Mouse (Mus musculus) gastrocnemius, postnatal 36 days (tissue): ENCODE measurements around the gene Arrdc2. TPM values are rescaled to one million over a fixed set of nuclear protein-coding genes. Genes with fewer than 3 reads are reported as not detected.

Experiments used
- DNase-seq, 2 experiments: peaks; one replicate each; pipeline ENCODE4 v3.0.0; 2022
- intact Hi-C: fragments of 180-260 bp; cut with DNase I; formaldehyde crosslinking; loops from one replicate; pipeline ENCODE4 v1.15.1; 2025
- total RNA-seq, 2 experiments: library from RNA; stranded (reverse); gene quantifications; 2 replicates each; pipeline ENCODE4 v1.2.3; 2021

The Arrdc2 gene
- total RNA-seq, 2 experiments from 2014 or later, result 47.9 to 92.8 TPM

DNA sequence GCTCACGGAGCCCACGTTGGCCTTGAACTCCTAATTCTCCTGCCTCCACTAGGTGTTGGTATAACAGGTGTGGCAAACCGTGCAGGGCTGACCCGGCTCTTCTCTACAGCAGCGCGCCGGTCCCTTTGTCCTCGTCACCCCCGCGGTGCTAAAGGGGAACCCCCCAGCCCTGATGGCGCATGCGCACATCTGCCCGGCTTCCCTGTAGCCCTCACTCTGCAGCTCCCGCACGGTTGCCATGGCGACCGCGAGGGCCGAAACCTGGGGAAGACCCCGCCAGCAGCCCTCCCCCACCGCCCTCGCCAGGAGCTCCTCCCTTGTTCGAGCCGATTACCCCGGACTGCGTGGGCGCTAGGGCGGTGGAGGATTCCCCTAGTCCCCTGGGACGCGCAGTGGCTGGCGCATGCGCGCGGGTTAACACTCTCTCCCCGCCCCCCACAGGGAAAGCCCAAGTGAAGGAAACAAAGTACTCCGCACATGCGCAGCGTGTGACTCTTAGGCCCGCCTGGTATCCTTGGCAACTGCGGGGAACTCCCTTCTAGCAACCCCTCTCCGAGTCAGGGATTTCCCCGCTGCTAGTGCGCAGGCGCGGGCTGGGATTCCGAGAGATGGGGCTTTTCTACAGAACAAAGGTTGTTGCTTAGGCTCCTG lies 26.0 kb upstream of the Arrdc2 start:
- DNase-seq, result peak; percentile 98
- intact Hi-C loops, result no loop called here

DNA sequence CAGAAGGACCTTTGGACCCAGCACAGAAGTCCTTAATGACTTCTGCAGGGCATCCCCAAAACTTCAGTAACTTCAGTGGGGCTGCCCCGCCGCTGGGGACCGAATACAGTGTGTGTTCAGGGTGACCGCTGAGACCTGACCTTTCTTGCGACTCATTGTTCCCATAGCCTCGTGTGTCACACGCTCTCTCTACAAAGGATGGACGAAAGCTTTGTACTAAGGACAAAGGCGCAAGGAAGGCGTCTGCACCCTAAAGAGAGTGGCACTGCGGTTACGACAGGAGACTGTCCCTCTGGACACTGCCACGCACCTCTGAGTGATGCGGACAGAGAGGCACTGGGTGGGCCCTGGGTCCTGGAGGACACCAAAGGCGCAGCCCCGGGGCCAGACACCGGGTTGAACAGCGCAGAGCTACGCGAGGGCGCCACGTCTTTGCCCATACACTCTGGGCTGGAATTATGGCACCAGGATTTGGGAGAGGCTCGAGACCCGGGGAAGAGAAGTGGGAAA lies 25.2 kb upstream of the Arrdc2 start:
- no peak for DNase-seq
- intact Hi-C loops, result no loop called here

DNA sequence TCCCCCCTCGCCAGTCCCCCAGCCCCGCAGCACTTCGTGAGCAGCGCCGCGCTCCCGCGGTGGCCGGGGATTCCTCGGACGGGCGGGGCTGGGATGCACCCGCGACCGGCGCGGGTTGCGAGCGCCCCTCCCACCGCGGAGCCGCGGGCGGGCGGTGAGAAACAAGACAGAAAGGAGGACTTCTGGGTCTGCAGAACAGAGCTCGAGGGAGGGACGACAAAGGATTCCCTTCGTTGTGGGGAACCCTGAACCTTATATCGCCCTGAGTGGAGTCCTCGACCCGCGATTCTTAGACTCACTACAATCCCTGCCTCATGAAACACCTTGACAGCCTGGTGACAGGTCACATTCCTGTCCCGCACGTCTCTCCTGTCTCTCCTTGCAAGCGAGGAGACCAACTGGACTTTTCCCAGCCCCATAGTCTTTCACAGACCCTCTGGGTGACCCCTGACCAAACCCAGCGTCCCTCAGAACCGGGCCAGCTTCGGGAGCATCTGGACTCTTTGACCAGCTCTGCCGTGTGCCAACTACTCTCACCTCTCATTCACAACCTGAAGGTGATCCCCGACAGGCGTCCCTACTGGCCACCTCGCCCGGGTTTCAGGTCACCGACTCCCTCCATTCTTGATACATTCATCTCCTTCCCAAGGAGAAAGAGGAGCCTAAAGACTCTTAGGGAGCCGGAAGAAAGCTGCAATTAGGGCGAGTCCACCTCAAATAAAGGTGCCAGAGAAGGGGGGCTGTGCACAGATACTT lies 24.6 kb upstream of the Arrdc2 start:
- intact Hi-C loops, result no loop called here
- DNase-seq, result peak in 1 of 2 experiments; percentile 3

DNA sequence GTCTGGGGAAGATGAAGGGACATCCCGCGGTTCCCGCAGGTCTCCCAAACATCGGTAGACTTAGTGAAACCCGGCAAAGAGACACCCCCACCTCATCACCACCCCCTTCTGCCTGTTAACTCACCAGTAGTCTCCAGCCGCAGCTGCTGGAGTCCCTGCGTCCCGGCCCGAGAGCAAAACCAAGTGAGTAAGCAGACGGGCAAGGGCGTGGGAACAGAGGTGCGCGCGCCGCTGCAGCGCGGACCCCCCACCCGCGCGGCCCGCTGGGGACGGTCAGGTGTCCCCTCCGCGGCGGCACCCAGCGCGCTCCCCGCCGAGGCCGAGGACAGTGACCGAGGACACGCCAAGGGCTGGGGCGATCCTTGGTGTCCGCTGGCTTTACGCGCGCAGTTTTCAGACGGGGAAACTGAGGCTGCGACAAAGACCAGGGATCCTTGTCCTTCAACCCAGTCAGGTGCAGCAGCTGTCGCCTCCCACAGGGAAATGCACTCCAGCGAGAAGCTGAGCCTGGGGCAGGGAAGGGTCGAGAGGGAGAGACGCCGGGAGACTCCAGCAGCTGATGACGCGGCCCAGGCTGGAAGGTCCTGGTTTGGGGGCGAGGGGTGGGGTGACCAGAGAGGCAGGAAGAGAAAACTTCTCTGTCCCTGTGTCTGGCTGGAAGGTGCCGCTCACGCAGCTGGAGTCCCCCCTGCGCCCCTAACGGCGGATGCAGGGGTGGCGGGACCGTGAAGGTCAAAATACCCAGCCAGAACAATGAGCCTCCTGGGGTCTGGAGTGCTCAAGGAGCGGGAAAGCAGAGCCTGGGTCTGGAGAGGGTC lies 23.5 kb upstream of the Arrdc2 start, which contains the start of gene Kcnn1:
Gene Kcnn1, minus strand, starts transcription at position 435 of the 818 bp plus-strand sequence.
- intact Hi-C loops, result no loop called here
- no peak for DNase-seq

DNA sequence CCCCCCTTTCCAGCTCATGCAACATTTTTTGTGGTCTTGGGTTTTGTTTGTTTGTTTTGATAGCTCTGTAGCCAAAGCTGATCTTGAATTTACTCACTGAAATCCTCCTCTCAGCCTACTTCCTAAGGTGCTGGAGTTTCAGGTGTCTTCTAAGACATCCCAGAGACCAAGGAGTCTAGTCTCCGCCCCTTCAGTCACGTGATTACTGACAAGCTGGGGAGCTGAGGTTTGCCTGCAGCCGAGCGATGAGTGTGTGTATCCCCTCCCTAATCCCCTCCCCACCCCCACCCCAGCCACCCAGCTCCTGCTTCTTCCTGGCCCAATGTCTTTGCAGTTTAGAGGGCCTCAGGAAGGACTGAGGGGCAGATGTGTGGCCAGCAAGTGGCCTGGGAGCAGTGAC lies 18.0 kb upstream of the Arrdc2 start:
- intact Hi-C loops, result no loop called here
- no peak for DNase-seq

DNA sequence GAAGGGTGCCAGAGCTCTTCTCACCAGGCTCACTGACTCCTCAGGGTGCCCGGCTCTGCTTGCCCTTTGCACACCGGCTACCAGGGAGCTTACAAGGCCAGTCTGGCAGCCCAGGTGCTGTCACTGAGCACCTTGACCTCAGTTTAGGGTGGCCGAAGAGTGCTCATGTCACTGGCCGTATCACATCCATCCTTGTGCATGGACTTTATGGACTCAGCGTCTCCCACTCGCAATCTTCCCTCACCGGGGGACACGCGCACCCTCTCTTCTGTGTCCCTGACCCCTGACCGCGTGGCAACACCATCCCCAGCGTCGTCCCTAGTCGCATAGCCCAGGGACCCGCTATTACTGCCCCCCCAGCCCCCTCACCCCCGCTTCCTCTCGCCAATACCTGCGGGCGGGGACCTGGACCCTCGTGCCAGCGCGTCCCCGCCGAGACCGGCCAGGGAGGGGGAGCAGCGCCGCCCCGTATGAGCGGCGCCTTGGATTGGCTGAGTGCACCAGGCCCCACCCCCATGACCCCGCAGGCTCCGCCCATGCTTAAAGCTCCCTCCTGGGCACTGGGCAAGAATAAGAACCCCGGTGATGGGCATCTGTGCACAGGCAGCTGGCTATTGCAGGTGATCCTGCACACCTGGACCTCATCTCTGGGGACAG lies 17.1 kb upstream of the Arrdc2 start:
- intact Hi-C loops, result no loop called here
- DNase-seq, result peak; percentile 71 to 76

DNA sequence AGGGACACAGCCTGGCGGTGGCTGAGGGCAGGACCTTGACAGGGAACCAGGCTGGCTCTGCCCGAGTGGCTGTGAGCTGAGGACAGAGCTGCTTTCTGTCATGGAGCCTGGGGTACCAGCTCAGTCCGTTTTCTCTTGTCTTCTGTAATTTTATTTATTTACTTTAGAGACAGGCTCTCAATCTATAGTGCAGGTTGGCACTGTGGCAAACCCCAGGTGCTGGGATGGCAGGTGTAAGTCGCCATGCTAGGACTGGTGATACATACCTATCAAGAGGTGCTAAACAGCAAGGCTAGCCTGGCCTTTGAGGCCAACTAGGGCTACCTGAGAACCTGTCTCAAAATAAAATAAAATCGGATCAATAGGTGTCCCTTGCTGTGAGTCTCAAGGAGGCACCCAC lies 16.5 kb upstream of the Arrdc2 start:
- intact Hi-C loops, result no loop called here
- no peak for DNase-seq

DNA sequence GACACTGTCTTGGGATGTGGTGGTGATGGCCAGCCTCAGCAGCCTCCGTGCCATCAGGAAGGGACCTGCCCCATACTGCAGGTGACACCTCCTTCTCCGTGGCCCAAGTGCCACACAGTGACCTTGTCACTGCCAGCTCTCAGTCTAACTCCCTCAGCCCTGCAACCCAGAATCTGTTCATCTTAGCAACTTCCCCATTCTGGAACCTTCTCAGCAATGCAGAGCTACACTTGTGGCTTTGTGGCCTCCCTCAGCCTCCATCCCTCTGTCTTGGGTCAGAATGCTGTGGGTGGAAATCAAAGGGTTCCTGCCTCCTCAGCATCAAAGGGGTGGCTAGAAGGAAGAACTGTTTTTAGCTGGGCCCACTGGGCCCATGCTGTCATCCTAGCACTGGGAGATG lies 14.3 kb upstream of the Arrdc2 start:
- no peak for DNase-seq
- intact Hi-C loops, result no loop called here

DNA sequence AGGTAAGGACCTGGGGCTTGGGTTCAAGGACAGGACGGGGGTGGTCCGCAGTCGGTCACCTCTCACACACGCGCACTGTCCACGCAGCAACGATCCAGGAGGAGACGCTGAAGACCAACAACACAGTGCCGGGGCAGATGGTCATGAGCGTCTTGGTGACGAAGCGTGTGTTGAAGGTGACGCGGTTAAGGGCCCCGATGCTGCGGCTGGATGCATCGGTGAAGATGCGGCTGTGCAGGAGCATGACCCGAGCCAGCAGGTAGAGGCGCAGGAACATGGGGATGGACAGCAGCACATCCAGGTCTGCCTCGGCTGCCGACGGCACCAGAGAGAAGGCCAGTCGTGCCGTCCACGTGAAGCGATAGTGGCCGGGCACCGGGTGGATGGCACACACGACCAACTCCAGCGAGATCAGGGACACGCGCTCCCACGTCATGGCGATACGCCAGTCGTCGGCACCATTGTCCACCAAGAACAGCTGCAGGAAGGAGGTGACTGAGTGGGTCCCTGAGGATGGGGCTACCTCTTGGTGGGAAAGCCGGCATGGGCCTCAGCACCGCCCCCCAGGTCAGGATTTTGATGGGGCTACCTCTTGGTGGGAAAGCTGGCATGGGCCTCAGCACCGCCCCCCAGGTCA lies 13.2 kb upstream of the Arrdc2 start:
- intact Hi-C loops, result no loop called here
- DNase-seq, result no peak

DNA sequence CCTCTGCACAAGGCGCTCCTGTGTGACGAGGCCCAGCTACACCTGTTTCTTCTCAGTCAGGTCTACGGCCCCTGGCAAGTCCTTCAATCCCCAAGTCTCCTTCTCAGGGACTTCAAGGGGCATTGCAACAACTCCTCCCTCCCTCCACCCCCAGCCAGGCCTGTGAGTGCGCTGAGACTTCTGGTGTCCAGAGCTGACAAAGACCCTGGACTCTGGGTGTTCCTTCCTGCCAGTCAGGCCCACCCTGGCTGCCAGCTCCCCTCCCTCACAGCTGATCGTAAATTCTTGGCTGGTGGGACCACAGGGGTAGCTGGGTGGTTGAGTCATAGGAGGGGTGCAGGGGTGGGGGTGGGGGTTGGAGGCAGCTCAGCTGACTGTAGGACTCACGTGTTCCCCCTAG lies 12.3 kb upstream of the Arrdc2 start:
- intact Hi-C loops, result no loop called here
- DNase-seq, result no peak

DNA sequence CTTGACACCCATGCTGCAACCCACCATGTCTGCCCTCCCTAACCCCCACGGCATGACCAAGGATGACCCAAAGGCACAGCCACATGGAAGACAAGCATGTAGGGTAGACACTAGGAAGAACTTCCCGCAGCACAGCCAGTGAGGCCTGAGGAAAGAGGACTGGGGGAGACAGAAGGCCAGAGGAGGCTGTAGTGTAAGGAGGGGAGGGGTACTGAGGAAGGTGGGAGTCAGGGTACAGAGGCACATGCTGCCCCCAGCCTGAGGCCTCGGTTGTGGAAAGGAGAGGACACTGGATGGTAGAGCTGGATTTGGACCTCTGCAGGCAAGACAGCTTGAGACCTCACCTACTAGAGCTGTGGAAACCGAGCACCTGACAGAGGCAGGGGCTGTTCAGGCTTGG lies 11.4 kb upstream of the Arrdc2 start:
- intact Hi-C loops, result no loop called here
- no peak for DNase-seq

DNA sequence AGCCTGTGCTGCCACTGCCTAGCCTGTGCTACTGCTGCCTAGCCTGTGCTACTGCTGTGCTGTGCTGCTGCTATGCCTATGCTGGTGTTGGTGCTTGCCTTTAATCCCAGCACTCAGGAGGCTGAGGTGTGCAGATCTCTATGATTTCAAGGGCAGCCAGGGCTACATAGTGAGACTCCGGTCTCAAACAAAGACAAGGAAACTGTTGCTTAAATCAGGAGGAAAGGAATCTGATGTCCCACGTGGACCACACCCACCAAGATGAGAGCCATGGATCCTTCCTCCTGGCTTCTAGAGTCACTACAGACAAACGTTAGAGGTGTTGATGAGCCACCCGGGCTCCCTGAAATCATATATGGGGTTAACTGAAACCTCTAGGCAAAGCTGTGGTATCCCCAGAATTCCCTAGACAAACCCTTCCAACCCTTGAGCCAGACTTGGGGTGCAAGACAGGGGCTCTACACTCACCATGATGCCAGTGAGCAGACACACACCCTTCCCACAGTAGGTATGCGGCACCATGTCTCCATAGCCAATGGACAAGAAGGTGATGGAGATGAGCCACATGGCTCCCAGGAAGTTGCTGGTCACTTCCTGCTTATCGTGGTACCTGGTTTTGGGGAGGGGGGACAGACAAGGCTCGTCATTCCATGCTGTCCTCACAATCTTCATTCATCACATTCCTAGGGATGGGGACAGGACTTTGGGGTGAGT lies 10.8 kb upstream of the Arrdc2 start:
- intact Hi-C loops, result no loop called here
- no peak for DNase-seq

DNA sequence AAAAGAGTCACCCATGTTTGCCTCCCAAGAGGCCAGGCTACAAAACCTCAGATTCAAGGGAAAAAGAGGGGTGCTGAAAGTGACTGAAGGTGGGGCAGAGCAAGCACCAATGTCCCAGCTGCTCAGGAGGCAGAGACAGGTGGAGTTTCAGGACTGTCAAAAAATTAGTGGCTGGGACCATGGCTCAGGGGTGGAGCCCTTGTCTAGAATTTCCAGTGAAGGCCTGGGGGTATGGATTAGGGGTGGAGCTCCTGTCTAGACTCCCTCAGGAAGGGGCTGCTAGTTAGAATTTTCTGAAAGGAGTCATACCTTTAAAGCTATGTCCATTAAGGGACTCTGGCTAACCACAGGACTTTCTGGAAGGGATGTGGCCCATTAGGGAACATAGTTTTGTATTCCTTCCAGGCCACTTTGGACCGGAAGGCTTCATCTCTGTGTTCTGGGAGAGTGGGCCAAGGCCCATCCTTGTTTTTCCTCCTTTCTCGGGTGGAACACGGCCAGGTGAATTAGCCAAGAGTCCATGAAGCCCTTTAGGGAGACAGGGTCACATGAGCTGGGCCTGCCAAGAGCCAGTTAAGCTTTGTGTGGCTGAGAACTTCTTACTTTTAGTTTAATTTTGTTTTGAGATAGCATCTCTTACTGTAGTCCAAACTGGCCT lies 9.9 kb upstream of the Arrdc2 start:
- intact Hi-C loops, result loop anchor here (5.0 kb wide), 1 partner anchor 37 kb away; no protein-coding TSS in a partner anchor
- peak in 1 of 2 experiments; percentile 71 for DNase-seq

DNA sequence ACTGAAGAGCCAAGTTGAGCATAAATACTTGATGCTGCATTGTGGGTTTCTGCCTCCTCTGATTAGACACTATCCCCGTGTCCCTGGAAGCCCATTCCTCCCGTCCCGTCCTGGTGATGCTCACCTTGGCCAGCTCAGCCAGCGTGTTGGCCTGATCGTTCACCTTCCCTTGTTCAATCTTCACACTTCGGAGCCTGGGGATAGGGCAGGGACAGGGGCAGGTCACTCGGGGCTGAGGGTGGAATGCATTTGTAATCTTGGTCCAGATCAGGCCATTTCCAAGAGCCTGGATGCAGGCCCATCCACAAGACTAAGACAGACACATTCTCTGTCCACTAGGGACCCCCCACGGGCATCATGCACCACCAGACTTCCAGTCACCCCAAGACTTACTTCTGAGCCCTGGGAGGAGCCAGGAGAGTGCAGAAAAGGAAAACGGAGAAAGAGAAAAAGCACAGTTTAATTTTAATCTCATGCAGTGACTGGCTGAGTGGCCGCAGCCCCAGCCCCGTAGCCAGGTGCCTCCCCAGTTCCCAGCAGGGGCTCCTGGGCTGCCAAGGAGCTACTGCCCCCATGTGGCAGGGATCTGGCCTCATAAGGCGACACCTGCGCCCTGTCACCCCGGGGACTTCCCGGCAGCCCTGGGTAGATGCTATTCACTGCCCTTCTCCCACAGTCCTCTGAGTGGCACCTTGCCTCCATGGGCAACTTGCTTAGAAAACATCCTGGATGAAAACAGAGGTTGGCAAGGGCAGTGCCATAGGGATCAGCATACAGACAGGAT lies 7.0 kb upstream of the Arrdc2 start:
- DNase-seq, result no peak
- intact Hi-C loops, result loop anchor here (5.0 kb wide), 1 partner anchor 34 kb away; no protein-coding TSS in a partner anchor

DNA sequence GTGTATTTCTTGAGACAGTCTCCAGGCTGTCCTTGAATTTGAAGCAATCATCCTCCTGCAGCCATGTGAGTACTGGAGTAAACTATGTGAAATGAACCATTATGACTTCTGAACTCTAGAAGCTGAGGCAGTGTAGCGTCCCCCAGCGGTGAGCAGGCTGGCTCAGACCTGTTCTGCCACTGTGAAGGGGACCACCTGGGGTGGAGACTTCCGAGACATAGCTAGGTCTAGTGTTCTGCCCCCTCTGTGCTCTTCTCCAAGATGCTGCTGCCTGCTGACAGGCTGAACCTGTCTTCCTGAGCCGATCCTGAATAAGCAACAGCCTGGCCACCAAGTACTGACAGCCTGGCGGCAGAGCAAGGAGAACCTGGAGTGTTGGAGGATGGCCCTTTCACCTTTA lies 5.6 kb upstream of the Arrdc2 start:
- DNase-seq, result no peak
- intact Hi-C loops, result loop anchor here (5.0 kb wide), 1 partner anchor 33 kb away; no protein-coding TSS in a partner anchor

DNA sequence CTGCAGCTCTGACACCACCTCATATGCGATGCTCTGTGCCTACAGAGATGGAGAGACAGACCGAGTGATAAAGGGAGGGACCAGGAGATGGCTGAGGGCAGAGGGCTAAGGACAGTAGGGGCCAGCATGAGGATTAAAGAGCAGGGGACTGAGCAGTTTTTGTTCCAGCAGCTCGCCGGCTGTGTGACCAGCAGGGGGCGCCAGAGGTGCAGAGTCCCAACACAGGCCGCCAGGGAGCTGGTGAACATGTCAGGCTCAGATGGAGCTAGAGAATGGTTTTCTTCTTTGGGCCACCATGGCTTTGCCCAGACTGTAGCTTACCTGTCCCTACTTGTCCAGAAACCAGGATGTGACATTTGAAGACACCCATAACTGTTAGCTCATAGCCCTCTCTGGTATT lies 5.0 kb upstream of the Arrdc2 start:
- peak; percentile 86 to 91 for DNase-seq
- intact Hi-C loops, result loop anchor here (1.0 to 5.0 kb wide), 2 partner anchors 25 to 72 kb away; no protein-coding TSS in a partner anchor

DNA sequence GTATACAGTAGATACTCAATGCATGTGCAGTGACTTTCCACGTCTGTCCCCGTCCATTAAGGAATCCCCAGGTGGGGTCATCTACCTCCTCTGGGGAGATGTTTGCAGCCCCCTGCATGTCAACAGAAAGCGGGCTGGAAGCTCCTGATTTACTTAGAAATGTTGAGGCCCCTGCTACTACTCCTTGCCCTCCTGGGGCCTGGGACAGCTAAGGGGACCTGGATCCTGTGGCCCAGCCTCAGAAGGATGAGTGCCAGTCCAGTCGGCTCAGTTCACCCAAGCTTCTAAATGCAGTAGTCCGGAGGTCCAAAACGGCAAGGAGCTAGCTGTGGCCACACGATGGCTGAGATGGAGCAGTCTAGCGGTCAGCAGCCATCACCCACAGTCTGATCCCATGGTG lies 4.4 kb upstream of the Arrdc2 start:
- intact Hi-C loops, result loop anchor here (1.0 to 5.0 kb wide), 2 partner anchors 25 to 72 kb away; no protein-coding TSS in a partner anchor
- DNase-seq, result no peak
